Mouse (Mus musculus) forebrain, postnatal 0 days (tissue): Measurements from ENCODE around the gene Atad2b. TPM values are rescaled to one million over a fixed set of nuclear protein-coding genes. Genes with fewer than 3 reads are reported as not detected.

ENCODE experiments used
- ATAC-seq: fragments of 200-750 bp; cut with Nextera tagmentation; 2 replicates; pipeline ENCODE4 v1.8.0; 2017; ENCODE audit warnings: mild to moderate bottlenecking, moderate library complexity
- DNase-seq: peaks from one replicate; pipeline ENCODE4 v3.0.0-alpha.2; 2015
- H3K27ac ChIP-seq: fragments of 300-500 bp; sonication (generic); 2 replicates; pipeline ENCODE4 v1.5.1; 2014; ENCODE audit warnings: low read depth, mild to moderate bottlenecking, antibody characterized with exemption, low read length, moderate library complexity, mixed read lengths
- H3K27me3 ChIP-seq: fragments of 300-500 bp; sonication (generic); 2 replicates; pipeline ENCODE4 v1.6.1; 2014; ENCODE audit warnings: mild to moderate bottlenecking, low read length, mixed read lengths; ENCODE audit not compliant: insufficient read depth
- H3K36me3 ChIP-seq: fragments of 300-500 bp; sonication (generic); 2 replicates; pipeline ENCODE4 v1.6.1; 2014; ENCODE audit warnings: mild to moderate bottlenecking, moderate library complexity; ENCODE audit not compliant: insufficient read depth
- H3K4me1 ChIP-seq: fragments of 300-500 bp; sonication (generic); 2 replicates; pipeline ENCODE4 v1.6.1; 2014; ENCODE audit warnings: antibody characterized with exemption; ENCODE audit not compliant: insufficient read depth
- H3K4me2 ChIP-seq: fragments of 300-500 bp; sonication (generic); 2 replicates; pipeline ENCODE4 v1.6.1; 2014; ENCODE audit warnings: low read depth, mild to moderate bottlenecking, moderate library complexity
- H3K4me3 ChIP-seq: fragments of 300-500 bp; sonication (generic); 2 replicates; pipeline ENCODE4 v1.5.1; 2014; ENCODE audit warnings: low read depth, low read length, mixed read lengths
- H3K9ac ChIP-seq: fragments of 300-500 bp; sonication (generic); 2 replicates; pipeline ENCODE4 v1.6.1; 2014; ENCODE audit warnings: mild to moderate bottlenecking
- H3K9me3 ChIP-seq: fragments of 300-500 bp; sonication (generic); 2 replicates; pipeline ENCODE4 v1.6.1; 2016; ENCODE audit warnings: low read length
- CTCF ChIP-seq: sonication (generic); IDR thresholded peaks from 2 replicates; pipeline ENCODE4 v1.5.1; 2016; ENCODE audit warnings: antibody characterized with exemption, control low read depth, low read depth
- WGBS: fragments of 180-500 bp; shearing (Covaris S2); extraction: QIAGEN DNeasy Blood & Tissue Kit; methylation state at CpG from one replicate; pipeline ENCODE4 v1.1.7; 2014; 5-methylcytosine and 5-hydroxymethylcytosine counted together
- polyA plus RNA-seq: library from polyadenylated mRNA; unstranded; fragments of >200 nt; fragmentation: Nextera tagmentation; extraction: Ambion mirVana; gene quantifications from 2 replicates; pipeline ENCODE4 v1.2.1, GENCODE M21; 2015
- total RNA-seq: library from RNA; depleted of rRNA; stranded (reverse); fragments of >200 nt; gene quantifications from 2 replicates; pipeline ENCODE4 v1.2.3, GENCODE M21; 2014

Atad2b gene
- total and polyA plus RNA-seq, 2 experiments from 2014 or later = 6.6 to 31.1 TPM

GRCm38 (mm10) chr12:4888739-4889138 lies 28.4 kb upstream of the Atad2b start:
- H3K4me3 ChIP-seq = no peak overlapping the region
- H3K9me3 ChIP-seq = no peaks in the 10 kb centered on the region

DNA sequence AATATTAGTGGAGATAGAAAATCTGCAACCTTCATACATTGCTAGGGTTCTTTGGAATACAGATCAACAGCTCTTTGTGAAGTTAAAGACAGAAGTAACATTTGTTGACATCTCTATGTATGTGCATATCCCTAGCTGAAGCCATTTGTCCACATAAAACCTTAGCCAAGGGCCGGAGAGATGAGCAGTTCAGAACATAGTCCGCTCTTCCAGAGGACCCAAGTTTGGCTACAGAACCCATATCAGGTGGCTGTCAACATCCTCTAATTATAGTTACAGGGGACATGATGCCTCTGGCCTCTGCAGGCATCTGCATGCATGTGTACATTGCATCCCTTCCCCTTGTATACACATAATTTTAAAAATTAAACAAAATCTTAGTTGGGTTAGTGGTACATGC lies 27.9 kb upstream of the Atad2b start:
- no peak overlapping the region for H3K4me3 ChIP-seq
- TF ChIP-seq CTCF = no peak
- H3K27me3 ChIP-seq = no peaks in the 10 kb centered on the region
- peaks cover 12% of the 10 kb centered on the region; the same call in 1 of the 2 replicates for H3K36me3 ChIP-seq
- H3K9ac ChIP-seq = no peak overlapping the region
- ATAC-seq = no peak
- H3K4me2 ChIP-seq = no peak overlapping the region
- 93% methylated on average over 2 of the region's 2 CpGs for WGBS
- H3K4me1 ChIP-seq = no peaks in the 10 kb centered on the region
- H3K9me3 ChIP-seq = no peaks in the 10 kb centered on the region
- no peak for DNase-seq
- H3K27ac ChIP-seq = no peak overlapping the region

More at GRCm38 (mm10) chr12:4888739-4889138, 28.4 kb upstream of the Atad2b start:
- no peak overlapping the region for H3K9ac ChIP-seq
- H3K27me3 ChIP-seq = no peaks in the 10 kb centered on the region
- no peak for DNase-seq
- ATAC-seq = no peak
- no peaks in the 10 kb centered on the region for H3K4me1 ChIP-seq
- no peak overlapping the region for H3K4me2 ChIP-seq
- TF ChIP-seq CTCF = no peak
- H3K27ac ChIP-seq = no peak overlapping the region
- peaks cover 14% of the 10 kb centered on the region; the same call in 1 of the 2 replicates for H3K36me3 ChIP-seq

DNA sequence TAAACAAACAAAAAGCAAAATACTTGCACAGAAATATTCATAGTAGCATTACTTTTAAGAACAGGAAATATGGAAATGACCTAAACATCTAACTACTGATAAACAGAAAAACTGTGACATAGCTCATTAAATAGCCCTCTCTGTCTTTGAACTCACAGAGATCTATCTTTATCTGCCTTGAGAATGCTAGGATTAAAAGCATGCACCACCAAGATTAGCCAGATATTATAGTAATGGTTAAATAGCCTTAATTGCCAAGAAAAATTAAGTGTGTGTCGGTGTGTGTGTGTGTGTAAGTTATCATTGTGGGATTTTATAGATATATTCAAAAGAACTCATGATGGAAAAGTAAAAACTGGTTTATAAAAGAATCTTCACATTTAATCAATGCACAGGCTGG lies 27.3 kb upstream of the Atad2b start:
- 93% methylated on average over 1 of the region's 1 CpGs for WGBS
- no peak overlapping the region for H3K27ac ChIP-seq

DNA sequence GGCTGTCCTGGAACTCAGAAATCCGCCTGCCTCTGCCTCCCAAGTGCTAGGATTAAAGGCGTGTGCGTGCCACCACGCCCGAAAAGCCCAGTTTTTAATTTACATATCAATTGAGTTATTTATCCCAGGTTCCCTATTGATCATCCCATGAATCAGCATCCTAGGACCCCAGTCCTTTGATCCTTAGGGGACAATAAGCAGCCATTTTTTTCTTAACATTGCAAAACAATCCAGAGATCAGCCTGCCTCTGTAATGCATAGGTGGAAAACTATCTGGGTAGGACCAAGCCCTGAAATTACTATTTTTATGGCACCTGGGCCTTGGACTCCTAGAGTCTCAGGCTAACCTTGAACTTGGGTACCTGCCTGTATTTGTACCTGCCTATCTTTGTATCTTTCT lies 19.1 kb upstream of the Atad2b start:
- H3K4me2 ChIP-seq = no peak overlapping the region
- peaks cover 1% of the 10 kb centered on the region; the same call in 1 of the 2 replicates for H3K36me3 ChIP-seq
- 93% methylated on average over 5 of the region's 5 CpGs for WGBS
- no peak for TF ChIP-seq CTCF
- DNase-seq (no peak), ATAC-seq (no peak)
- no peak overlapping the region for H3K4me3 ChIP-seq
- no peaks in the 10 kb centered on the region for H3K4me1 ChIP-seq
- H3K9me3 ChIP-seq = no peaks in the 10 kb centered on the region
- no peak overlapping the region for H3K9ac ChIP-seq
- H3K27ac ChIP-seq = no peak overlapping the region
- H3K27me3 ChIP-seq = no peaks in the 10 kb centered on the region

More for the DNA sequence above, 27.3 kb upstream of the Atad2b start:
- TF ChIP-seq CTCF = no peak
- Histone ChIP-seq H3K36me3 (peaks cover 10% of the 10 kb centered on the region; the same call in 1 of the 2 replicates), H3K4me3 (no peak overlapping the region), H3K4me1 (no peaks in the 10 kb centered on the region), H3K27me3 (no peaks in the 10 kb centered on the region), H3K9ac (no peak overlapping the region), H3K4me2 (no peak overlapping the region), H3K9me3 (no peaks in the 10 kb centered on the region)
- DNase-seq (no peak), ATAC-seq (no peak)

GRCm38 (mm10) chr12:4905946-4906345 lies 11.2 kb upstream of the Atad2b start:
- Histone ChIP-seq H3K9me3 (no peaks in the 10 kb centered on the region), H3K9ac (no peak overlapping the region), H3K4me1 (0 out of 2 replicates have a peak, but pooled peaks cover 4% of the 10 kb centered on the region), H3K27ac (no peak overlapping the region), H3K36me3 (no peaks in the 10 kb centered on the region), H3K4me3 (no peak overlapping the region), H3K27me3 (no peaks in the 10 kb centered on the region), H3K4me2 (peak overlapping the region; percentile 74; the same call in 1 of the 2 replicates)
- ATAC-seq (no peak), DNase-seq (peak; percentile 24)
- TF ChIP-seq CTCF = 0 out of 2 replicates have a peak, but pooled peaks have one; percentile 9
- WGBS = 56% methylated on average over 7 of the region's 7 CpGs

DNA sequence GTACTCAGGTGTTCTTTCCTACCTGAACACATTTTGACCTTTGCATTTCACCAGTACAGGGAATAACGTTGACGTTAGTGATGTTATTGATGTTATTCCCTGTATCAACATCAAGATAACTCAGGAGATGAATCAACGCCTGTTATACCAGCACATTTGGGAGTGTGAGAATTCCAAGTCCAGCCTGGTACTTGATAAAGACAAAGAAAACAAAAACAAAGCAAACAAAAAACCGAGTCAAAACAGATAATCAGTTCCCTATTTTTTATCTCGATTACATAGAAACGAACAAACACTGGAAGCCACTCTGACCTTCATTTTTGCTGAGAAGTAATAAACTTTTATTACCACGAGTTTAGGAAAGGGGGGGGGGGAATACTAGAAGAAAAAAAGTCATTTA lies 10.7 kb upstream of the Atad2b start:
- H3K27ac ChIP-seq = no peak overlapping the region
- no peak for TF ChIP-seq CTCF

GRCm38 (mm10) chr12:4906951-4907906 lies 9.9 kb upstream of the Atad2b start, which contains the start of gene Ubxn2a:
Ubxn2a (minus strand) TSS chr12:4907705.
- peak; percentile 97 for ATAC-seq
- H3K9me3 ChIP-seq = no peaks in the 10 kb centered on the region
- no peaks in the 10 kb centered on the region for H3K27me3 ChIP-seq
- H3K27ac ChIP-seq = peak within 1 kb of the TSS; percentile 90
- no peaks in the 10 kb centered on the region for H3K36me3 ChIP-seq
- peak; percentile 97 for DNase-seq
- 0 out of 2 replicates have a peak, but pooled peaks cover 4% of the 10 kb centered on the region for H3K4me1 ChIP-seq
- H3K9ac ChIP-seq = peak within 1 kb of the TSS; percentile 75
- peak within 1 kb of the TSS; percentile 74 for H3K4me2 ChIP-seq
- peak within 1 kb of the TSS; percentile 77 for H3K4me3 ChIP-seq
- peak; percentile 53; the same call in 1 of the 2 replicates for TF ChIP-seq CTCF
- 2% methylated on average over 107 of the region's 125 CpGs for WGBS

More for the DNA sequence above, 10.7 kb upstream of the Atad2b start:
- peak overlapping the region; percentile 74 for H3K4me2 ChIP-seq
- H3K27me3 ChIP-seq = no peaks in the 10 kb centered on the region
- peak overlapping the region; percentile 75 for H3K9ac ChIP-seq
- H3K36me3 ChIP-seq = no peaks in the 10 kb centered on the region
- H3K4me3 ChIP-seq = peak overlapping the region; percentile 77
- 0 out of 2 replicates have a peak, but pooled peaks cover 4% of the 10 kb centered on the region for H3K4me1 ChIP-seq
- ATAC-seq (no peak), DNase-seq (no peak)
- 50% methylated on average over 7 of the region's 7 CpGs for WGBS
- no peaks in the 10 kb centered on the region for H3K9me3 ChIP-seq
